Mouse (Mus musculus): ENCODE data around the gene Isl2. TPM values are rescaled to one million over a fixed set of nuclear protein-coding genes. Genes with fewer than 3 reads are reported as not detected.
A peak's percentile ranks its signal among the peaks of the same experiment; 100 is the strongest.

The Isl2 gene
- polyA plus RNA-seq, 1 experiment from 2014 or later, result 20.4 TPM

DNA sequence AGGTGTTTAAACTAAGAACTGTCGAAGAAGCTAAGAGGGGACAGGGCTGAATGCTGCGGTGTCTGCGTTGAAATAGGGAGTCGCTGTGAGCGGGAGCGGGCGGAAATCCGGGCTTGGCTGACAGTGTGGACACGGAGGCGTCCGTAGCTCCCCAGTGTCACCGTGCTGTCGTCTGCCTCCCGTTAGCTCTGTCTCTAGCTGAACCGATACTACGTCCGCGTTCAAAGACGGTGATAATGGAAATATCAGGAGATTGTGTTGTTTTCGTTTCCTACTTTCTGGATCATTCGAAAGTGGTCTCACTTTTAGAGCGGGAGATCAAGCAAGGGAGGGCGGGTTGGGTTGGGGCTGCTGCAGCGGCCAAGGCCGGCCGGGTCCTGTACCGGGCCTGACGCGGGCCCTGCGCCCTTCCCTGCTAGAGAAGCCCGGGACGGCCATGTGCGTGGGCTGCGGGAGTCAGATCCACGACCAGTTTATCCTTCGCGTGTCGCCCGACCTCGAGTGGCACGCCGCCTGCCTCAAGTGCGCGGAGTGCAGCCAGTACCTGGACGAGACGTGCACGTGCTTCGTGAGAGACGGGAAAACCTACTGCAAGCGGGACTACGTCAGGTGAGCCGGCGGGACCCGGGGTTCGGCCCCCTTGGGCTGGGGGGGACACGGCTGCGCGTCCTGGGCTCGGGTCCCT, 3.4 kb downstream of the Isl2 start:
- Histone ChIP-seq H3K36me3 (replicated peaks) (no peaks in the 10 kb centered on the region), H3K4me3 (peak overlapping the region; percentile 57), H3K27ac (replicated peaks) (peak overlapping the region; percentile 75), H3K27me3 (replicated peaks; ENCODE audit: low read depth, poor library complexity, severe bottlenecking) (peaks cover 100% of the 10 kb centered on the region), H3K9me3 (no peaks in the 10 kb centered on the region), H3K4me1 (peaks cover 71% of the 10 kb centered on the region)
- 1% methylated on average over 59 of the region's 59 CpGs for WGBS
- DNase-seq (ENCODE audit: low spot score), result peak; percentile 67

DNA sequence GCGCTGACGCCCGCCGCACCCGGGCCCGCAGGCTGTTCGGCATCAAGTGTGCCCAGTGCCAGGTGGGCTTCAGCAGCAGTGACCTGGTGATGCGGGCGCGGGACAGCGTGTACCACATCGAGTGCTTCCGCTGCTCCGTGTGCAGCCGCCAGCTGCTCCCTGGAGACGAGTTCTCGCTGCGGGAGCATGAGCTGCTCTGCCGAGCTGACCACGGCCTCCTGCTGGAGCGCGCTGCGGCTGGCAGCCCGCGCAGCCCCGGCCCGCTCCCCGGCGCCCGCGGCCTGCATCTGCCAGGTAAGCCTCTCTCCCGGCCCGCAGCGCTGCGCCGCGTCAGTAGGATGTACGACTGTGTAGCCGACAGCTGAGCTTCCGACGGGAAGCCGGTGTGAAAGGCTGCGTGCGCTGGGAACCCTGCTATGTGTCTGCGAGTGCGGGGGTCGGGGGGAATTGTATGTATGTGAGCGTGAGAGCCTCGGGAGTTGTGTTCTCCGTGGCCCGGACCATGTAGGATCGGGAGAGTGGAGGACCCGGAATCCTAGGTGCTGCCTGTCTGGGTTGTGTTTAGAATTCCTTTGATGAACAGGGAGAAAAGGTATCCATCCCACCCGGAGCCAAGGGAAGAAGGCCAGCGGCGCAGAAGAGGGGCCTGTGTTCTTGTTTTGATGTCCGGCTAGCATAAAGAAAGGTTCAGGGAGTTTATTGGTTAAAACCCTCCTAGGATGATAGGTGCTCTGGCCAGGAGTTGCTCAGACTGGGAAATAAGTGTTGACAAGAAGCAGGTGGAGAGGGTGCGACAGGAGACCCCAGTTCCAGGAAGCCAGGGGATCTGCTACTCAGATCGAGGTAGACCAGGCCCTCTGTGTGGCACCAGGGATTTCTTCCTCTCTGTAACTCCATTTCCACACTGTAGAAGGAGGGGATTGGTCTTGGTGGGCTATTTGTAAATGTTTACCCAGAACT, 4.2 kb downstream of the Isl2 start:
- no peaks in the 10 kb centered on the region for H3K9me3 ChIP-seq
- 1% methylated on average over 59 of the region's 59 CpGs for WGBS
- peaks cover 74% of the 10 kb centered on the region for H3K4me1 ChIP-seq
- DNase-seq (ENCODE audit: low spot score), result peak; percentile 51
- H3K4me3 ChIP-seq, result peak overlapping the region; percentile 57
- peak overlapping the region; percentile 75 for H3K27ac ChIP-seq (replicated peaks)
- H3K27me3 ChIP-seq (replicated peaks; ENCODE audit: low read depth, poor library complexity, severe bottlenecking), result peaks cover 100% of the 10 kb centered on the region
- H3K36me3 ChIP-seq (replicated peaks), result no peaks in the 10 kb centered on the region

DNA sequence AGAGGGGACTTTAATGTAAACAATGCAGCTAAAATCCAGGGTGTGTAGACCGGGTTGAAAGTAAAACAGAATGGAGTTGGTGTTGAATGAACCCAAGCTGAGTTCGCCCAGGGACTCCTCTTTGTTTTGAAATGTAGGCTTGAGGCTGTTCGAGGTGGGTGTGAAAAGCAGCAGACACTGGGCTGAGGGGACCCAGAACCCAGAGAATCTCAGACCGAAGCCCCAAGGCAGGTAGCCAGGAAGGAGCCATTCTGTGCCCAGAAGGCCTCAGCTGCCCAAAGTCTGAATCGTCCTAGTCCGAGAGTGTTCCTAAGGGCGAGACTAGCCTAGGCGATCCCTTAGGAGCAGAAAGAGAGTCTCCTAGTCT, 4.8 kb downstream of the Isl2 start:
- H3K36me3 ChIP-seq (replicated peaks), result no peaks in the 10 kb centered on the region
- DNase-seq (ENCODE audit: low spot score), result no peak
- peaks cover 75% of the 10 kb centered on the region for H3K4me1 ChIP-seq
- no peaks in the 10 kb centered on the region for H3K9me3 ChIP-seq
- 2% methylated on average over 8 of the region's 8 CpGs for WGBS
- H3K4me3 ChIP-seq, result peak overlapping the region; percentile 57
- peak overlapping the region; percentile 75; the same call in 1 of the 2 replicates for H3K27ac ChIP-seq (replicated peaks)
- peaks cover 100% of the 10 kb centered on the region for H3K27me3 ChIP-seq (replicated peaks; ENCODE audit: low read depth, poor library complexity, severe bottlenecking)

DNA sequence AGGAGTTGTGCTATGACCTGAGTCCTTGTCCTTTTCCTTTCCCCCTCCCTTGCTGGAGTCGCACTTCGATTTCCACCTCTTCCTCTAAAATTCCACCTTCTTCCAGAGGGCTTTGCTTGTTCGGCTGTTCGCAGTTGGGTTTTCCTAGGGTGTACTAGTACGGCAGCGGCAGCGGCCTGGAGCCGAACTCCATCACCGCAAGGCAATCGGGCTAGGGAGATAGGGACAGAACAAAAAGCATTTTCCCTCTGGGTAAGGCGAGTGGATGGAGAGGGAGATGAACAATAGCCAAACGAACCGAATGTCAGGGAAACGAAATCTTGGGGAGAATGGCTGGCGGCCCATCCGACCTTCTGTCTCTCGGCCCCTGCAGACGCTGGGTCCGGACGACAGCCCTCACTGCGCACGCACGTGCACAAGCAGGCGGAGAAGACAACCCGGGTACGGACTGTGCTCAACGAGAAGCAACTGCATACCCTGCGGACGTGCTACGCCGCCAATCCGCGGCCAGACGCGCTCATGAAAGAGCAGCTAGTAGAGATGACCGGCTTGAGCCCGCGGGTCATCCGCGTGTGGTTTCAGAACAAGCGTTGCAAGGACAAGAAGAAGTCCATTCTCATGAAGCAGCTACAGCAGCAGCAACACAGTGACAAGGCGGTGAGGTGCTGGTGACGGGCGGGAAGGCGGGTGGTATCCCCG, 5.4 kb downstream of the Isl2 start:
- Histone ChIP-seq H3K27ac (replicated peaks) (peak overlapping the region; percentile 75), H3K36me3 (replicated peaks) (no peaks in the 10 kb centered on the region), H3K9me3 (no peaks in the 10 kb centered on the region), H3K4me3 (peak overlapping the region; percentile 57), H3K4me1 (peaks cover 76% of the 10 kb centered on the region), H3K27me3 (replicated peaks; ENCODE audit: low read depth, poor library complexity, severe bottlenecking) (peaks cover 100% of the 10 kb centered on the region)
- under 1% methylated on average over 46 of the region's 46 CpGs for WGBS
- peak; percentile 81 for DNase-seq (ENCODE audit: low spot score)

DNA sequence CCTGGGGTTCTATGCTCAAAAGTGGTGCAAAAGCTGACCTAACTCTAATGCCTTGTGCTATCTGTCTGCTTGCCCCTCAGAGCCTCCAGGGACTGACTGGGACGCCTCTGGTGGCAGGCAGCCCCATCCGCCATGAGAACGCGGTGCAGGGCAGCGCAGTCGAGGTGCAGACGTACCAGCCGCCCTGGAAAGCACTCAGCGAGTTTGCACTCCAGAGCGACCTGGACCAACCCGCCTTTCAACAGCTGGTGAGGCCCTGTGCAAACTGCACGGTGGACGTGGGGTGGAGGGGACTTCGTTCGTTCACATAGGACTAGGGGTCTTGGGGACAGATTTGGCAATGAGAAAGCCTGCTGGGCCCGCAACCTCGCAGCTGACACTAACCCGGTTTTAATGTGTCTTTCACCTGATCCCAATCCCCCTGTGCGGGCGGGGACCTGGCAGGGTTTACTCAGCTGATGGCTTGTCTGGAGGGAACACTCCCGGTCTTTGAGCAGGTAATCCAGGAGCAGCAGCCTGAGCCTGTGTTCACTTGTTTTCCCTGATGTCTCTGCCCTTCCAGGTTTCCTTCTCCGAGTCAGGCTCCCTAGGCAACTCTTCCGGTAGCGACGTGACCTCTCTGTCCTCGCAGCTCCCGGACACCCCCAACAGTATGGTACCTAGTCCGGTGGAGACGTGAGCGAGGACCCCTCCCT, 6.5 kb downstream of the Isl2 start:
- no peaks in the 10 kb centered on the region for H3K36me3 ChIP-seq (replicated peaks)
- H3K27me3 ChIP-seq (replicated peaks; ENCODE audit: low read depth, poor library complexity, severe bottlenecking), result peaks cover 100% of the 10 kb centered on the region
- no peaks in the 10 kb centered on the region for H3K9me3 ChIP-seq
- DNase-seq (ENCODE audit: low spot score), result peak; percentile 70
- peak overlapping the region; percentile 70; the same call in 1 of the 2 replicates for H3K27ac ChIP-seq (replicated peaks)
- under 1% methylated on average over 30 of the region's 30 CpGs for WGBS
- peak overlapping the region; percentile 57 for H3K4me3 ChIP-seq
- peaks cover 77% of the 10 kb centered on the region for H3K4me1 ChIP-seq

DNA sequence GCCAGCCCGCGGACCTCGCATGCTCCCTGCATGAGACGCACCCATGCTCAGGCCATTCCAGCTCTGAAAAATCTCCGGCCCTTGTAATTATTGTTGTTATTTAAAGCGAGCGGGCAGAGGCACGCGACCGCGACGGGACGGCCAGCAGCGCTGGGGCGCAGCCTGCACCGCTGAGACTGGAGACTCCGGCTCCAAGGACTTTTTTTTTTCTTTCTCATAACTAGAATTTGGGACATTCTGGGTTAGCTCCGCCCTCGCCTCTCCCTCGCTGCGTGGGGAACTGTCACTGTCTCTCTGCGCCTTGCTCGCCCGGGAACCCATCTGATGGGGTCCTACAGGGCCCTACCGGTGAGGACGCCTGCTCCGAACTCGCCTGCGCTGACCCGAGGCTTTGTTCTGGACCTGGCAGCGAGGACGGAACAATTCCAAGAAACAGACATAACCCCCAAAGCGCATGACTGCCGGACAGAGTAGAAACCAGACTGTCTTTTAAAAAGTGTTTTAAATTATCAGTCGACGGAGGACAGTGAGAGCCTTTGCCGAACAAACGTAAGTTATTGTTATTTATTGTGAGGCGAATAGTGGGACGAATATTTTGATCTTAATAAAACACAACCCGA, 7.2 kb downstream of the Isl2 start:
- Histone ChIP-seq H3K36me3 (replicated peaks) (no peaks in the 10 kb centered on the region), H3K9me3 (no peaks in the 10 kb centered on the region), H3K27ac (replicated peaks) (peak overlapping the region; percentile 70; the same call in 1 of the 2 replicates), H3K4me1 (peaks cover 72% of the 10 kb centered on the region), H3K27me3 (replicated peaks; ENCODE audit: low read depth, poor library complexity, severe bottlenecking) (peaks cover 100% of the 10 kb centered on the region), H3K4me3 (peak overlapping the region; percentile 57)
- 5% methylated on average over 41 of the region's 41 CpGs for WGBS
- DNase-seq (ENCODE audit: low spot score), result no peak

DNA sequence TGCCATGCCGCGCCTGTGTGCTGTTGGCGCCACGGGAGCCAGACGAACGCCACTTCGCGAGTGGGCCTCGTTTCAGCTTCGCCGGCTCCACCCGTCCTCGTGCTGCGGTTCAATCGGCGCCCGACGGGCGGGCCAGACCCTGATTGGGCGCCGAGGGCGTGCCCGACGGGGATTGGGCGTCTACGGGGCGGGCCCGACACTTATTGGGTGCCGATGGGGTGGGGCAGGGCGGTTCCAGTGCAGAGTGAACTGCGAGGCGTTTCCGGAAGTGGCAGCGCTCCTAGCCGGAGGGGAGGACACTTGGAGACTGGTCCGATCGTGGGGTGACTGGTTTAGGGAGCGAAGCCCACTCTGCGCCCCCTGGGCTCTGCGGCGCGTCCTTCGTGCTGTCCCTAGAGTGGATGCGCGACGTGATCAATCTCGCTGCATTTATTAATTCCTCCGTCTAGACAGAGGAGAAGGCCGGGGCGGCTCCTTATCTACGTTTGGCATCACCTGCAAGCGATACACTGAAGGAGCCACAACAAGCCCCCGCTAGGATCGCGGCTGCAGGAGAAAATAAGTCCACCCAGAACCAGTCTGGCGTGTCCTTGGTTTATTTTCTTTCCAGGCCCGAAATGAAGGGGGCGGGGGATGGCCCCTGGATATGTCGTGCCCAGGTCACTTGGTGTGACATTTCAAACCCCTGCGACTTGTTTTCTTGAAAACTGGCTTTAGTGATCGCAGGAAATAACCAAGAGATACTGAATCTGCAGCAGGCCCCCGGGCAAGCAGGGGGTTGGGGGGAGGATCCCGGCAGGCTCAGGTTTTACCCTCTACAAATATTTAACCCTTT, 7.9 kb downstream of the Isl2 start:
- H3K4me3 ChIP-seq, result peak overlapping the region; percentile 57
- peaks cover 100% of the 10 kb centered on the region for H3K27me3 ChIP-seq (replicated peaks; ENCODE audit: low read depth, poor library complexity, severe bottlenecking)
- no peaks in the 10 kb centered on the region for H3K9me3 ChIP-seq
- peak overlapping the region; percentile 52; the same call in 1 of the 2 replicates for H3K27ac ChIP-seq (replicated peaks)
- peak; percentile 82 for DNase-seq (ENCODE audit: low spot score)
- peaks cover 67% of the 10 kb centered on the region for H3K4me1 ChIP-seq
- 2% methylated on average over 63 of the region's 63 CpGs for WGBS
- no peaks in the 10 kb centered on the region for H3K36me3 ChIP-seq (replicated peaks)

DNA sequence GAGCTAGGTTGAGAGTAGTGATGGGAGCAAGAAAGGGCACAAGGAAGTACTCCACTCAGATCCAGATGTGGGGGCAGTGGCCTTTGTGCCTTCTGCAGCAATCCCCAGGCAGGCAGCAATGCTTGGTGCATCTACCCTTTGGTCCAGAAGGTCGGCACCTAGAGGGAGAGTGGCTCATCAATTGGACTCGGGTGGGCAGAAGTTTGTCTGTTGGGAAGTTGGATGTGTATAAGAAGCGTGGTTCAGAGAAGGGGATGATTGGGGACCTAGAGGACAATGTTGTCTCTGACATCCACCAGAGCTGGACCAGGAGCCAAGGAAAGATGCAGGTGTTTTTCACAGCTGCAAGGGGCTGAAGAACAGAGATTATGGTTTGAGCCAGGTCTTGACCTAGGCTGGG, 10.4 kb downstream of the Isl2 start:
- WGBS, result 7% methylated on average over 3 of the region's 3 CpGs
- DNase-seq (ENCODE audit: low spot score), result peak; percentile 17

DNA sequence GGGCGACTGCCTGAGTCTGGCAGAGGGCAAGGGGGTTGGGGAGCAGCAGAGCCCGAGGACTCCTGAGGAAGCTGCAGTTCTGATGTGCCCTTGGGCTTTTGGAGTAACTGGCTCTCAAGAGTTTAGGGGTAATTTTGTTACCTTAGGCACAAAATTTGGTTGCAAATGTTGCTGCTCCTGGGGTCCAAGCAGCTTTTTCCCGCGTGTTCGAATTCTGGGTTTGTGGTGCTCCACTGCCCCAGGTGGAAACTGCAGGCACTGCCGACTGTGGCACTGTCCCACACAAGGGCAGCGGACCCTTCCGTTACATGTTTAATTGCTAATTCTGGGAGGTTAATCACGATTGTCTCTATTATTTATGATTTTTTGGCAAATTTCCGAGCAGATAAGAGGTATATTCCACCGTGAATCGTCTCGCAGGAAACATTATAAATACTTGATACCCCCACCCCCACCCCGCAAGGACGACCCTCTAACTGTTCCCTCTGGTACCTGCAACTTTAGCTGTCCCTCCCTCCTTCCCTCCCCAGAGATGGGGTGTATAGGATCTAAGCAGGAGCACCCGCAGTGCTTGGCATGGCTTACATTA, 10.9 kb downstream of the Isl2 start:
- Histone ChIP-seq H3K4me3 (peak overlapping the region; percentile 11; the same call in 1 of the 2 replicates), H3K4me1 (peaks cover 46% of the 10 kb centered on the region), H3K27me3 (replicated peaks; ENCODE audit: low read depth, poor library complexity, severe bottlenecking) (peaks cover 75% of the 10 kb centered on the region), H3K9me3 (no peaks in the 10 kb centered on the region), H3K27ac (replicated peaks) (no peak overlapping the region), H3K36me3 (replicated peaks) (no peaks in the 10 kb centered on the region)
- DNase-seq (ENCODE audit: low spot score), result peak; percentile 41
- WGBS, result 4% methylated on average over 16 of the region's 16 CpGs

More for the DNA sequence above, 10.4 kb downstream of the Isl2 start:
- Histone ChIP-seq H3K36me3 (replicated peaks) (no peaks in the 10 kb centered on the region), H3K27me3 (replicated peaks; ENCODE audit: low read depth, poor library complexity, severe bottlenecking) (peaks cover 80% of the 10 kb centered on the region), H3K4me3 (peak overlapping the region; percentile 11; the same call in 1 of the 2 replicates), H3K27ac (replicated peaks) (no peak overlapping the region), H3K9me3 (no peaks in the 10 kb centered on the region), H3K4me1 (peaks cover 51% of the 10 kb centered on the region)

DNA sequence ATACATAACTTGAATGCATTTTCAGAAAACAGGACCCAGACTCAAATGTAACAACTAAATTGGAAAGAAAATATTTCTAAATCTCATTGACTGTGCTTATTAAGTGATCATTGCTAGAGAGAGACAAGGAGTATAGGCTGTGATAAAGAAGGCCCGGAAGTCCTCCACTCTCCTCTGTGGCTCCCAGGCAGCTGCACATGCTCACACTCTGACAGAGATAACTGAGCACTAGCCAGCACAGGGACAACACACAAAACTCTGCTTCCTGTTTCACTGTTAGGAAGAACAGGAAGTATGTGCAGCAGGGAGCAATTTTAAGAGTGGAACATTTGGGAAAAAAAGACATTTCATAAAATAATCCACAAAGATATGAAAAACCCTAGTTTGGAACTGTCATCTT, 16.5 kb downstream of the Isl2 start:
- Histone ChIP-seq H3K27me3 (replicated peaks; ENCODE audit: low read depth, poor library complexity, severe bottlenecking) (peaks cover 19% of the 10 kb centered on the region), H3K4me3 (no peak overlapping the region), H3K36me3 (replicated peaks) (no peaks in the 10 kb centered on the region), H3K27ac (replicated peaks) (no peak overlapping the region), H3K4me1 (peaks cover 20% of the 10 kb centered on the region), H3K9me3 (no peaks in the 10 kb centered on the region)
- DNase-seq (ENCODE audit: low spot score), result no peak
- WGBS, result 69% methylated on average over 1 of the region's 1 CpGs

DNA sequence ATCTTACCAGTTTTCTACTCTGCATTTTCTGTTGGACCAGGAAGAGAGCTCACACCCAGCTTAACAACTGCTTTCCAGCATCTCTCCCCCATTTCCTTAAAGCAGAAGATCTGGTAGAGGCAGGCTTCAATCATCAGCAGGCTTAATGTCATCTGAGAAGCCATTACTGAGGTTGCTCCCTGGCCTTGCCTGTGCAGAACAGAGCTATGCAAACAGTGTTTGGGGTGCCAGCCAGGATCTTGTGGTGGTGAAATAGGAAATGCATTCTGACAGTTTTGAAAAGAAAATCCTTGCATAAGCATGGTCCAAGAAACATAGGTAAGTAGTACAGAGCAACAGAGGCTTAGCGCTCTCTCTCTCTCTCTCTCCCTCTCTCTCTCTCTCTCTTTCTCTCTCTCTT, 22.5 kb downstream of the Isl2 start:
- H3K4me1 ChIP-seq, result peaks cover 20% of the 10 kb centered on the region
- H3K27ac ChIP-seq (replicated peaks), result no peak overlapping the region
- 93% methylated on average over 1 of the region's 1 CpGs for WGBS
- DNase-seq (ENCODE audit: low spot score), result no peak
- no peaks in the 10 kb centered on the region for H3K36me3 ChIP-seq (replicated peaks)
- H3K9me3 ChIP-seq, result no peaks in the 10 kb centered on the region
- no peaks in the 10 kb centered on the region for H3K27me3 ChIP-seq (replicated peaks; ENCODE audit: low read depth, poor library complexity, severe bottlenecking)
- H3K4me3 ChIP-seq, result no peak overlapping the region

Data from embryonic facial prominence, embryonic 10.5 days (tissue).